Mouse (Mus musculus) Patski (cell line): Measurements from ENCODE around the gene Sars. TPM values are rescaled to one million over a fixed set of nuclear protein-coding genes. Genes with fewer than 3 reads are reported as not detected.
A peak's percentile ranks its signal among the peaks of the same experiment; 100 is the strongest.

Experiments used
- ATAC-seq: fragments of 100-300 bp; one replicate; pipeline ENCODE4 v1.8.0; 2021
- CTCF ChIA-PET: fragments of 350-600 bp; sonication (Branson Sonifier 250); formaldehyde crosslinking; loops from one replicate; lab custom pipeline; 2022; ENCODE audit warnings: inconsistent platforms; lab: Charles Lee
- POLR2A ChIA-PET: fragments of 350-600 bp; sonication (Branson Sonifier 250); formaldehyde crosslinking; loops from one replicate; lab custom pipeline; 2022; ENCODE audit warnings: antibody characterized with exemption, inconsistent platforms; lab: Charles Lee
- DNase-seq: peaks from one replicate; pipeline ENCODE4 v3.0.0-alpha.2; 2011; ENCODE audit warnings: low read depth, low spot score
- H3K27me3 ChIP-seq: fragments of 371-371 bp; one replicate; pipeline ENCODE4 v1.5.1; 2021
- CTCF ChIP-seq: fragments of 100-300 bp; IDR thresholded peaks from one replicate; pipeline ENCODE4 v1.5.1; 2021
- in situ Hi-C: fragments of 300-500 bp; cut with MboI; formaldehyde crosslinking; loops from 3 replicates; pipeline ENCODE4 v1.11.1; 2018; ENCODE audit warnings: low pct_unique_long_range_greater_than_20kb, mixed read lengths
- polyA plus RNA-seq: library from polyadenylated mRNA; unstranded; gene quantifications from one replicate; pipeline ENCODE4 v1.2.3, GENCODE M21; 2021

Sars gene
- polyA plus RNA-seq, 1 experiment from 2014 or later, result 536 TPM

GRCm38 (mm10) chr3:108413634-108414360 is 31.2 kb downstream of the Sars start:
- in situ Hi-C loops, result no loop called here
- no peak for TF ChIP-seq CTCF
- DNase-seq (no peak), ATAC-seq (no peak)
- H3K27me3 ChIP-seq, result no peaks in the 10 kb centered on the region
- POLR2A ChIA-PET, result interaction anchor here (1.0 to 7.3 kb wide), 3 partner anchors 10 to 30 kb away, joined by 3 to 61 read pairs (median 10); partner anchors contain the start of gene Sars
- CTCF ChIA-PET, result interaction anchor here (1.0 kb wide), 1 partner anchor 12 kb away, joined by 3 read pairs; no protein-coding TSS in a partner anchor

DNA sequence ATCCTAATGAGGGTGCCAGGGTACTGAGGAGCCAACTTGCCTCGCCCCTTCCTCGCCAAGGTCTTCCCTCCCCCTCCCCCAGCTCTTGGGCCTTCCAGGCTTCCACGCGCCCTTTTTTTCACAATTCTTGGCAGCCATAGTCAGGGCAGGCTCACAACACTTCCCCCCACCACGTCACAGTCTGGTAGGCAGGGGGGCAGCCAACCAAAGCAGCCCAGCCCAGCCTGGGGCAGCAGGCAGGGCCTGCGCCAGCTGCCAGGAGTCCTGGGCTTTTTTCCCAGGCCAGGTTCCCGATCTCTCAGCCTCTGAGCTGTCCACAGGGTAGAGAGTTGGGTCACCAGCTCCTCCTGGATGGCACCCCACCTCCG is 33.3 kb downstream of the Sars start:
- no peaks in the 10 kb centered on the region for H3K27me3 ChIP-seq
- peak; percentile 99 for DNase-seq
- in situ Hi-C loops, result no loop called here
- ChIA-PET CTCF (interaction anchor here (1.1 to 3.2 kb wide), 10 partner anchors 10 to 247 kb away, joined by 3 to 23 read pairs (median 6); partner anchors contain the start of genes Sars and Tmem167b), POLR2A (interaction anchor here (1.0 to 7.3 kb wide), 6 partner anchors 9 to 33 kb away, joined by 3 to 61 read pairs (median 8); partner anchors contain the start of gene Sars)
- ATAC-seq, result peak; percentile 47
- no peak for TF ChIP-seq CTCF

- CTCF ChIA-PET, result interaction anchor here (0.6 to 3.2 kb wide), 12 partner anchors 9 to 247 kb away, joined by 3 to 23 read pairs (median 4); partner anchors contain the start of genes Sars and Tmem167b
- POLR2A ChIA-PET, result interaction anchor here (1.0 to 7.3 kb wide), 6 partner anchors 8 to 70 kb away, joined by 3 to 61 read pairs (median 5); partner anchors contain the start of gene Sars
- no peaks in the 10 kb centered on the region for H3K27me3 ChIP-seq
- in situ Hi-C loops, result no loop called here
- ATAC-seq (peak; percentile 46), DNase-seq (peak; percentile 81)
- no peak for TF ChIP-seq CTCF
Measured at GRCm38 (mm10) chr3:108411026-108411753, 33.8 kb downstream of the Sars start.

DNA sequence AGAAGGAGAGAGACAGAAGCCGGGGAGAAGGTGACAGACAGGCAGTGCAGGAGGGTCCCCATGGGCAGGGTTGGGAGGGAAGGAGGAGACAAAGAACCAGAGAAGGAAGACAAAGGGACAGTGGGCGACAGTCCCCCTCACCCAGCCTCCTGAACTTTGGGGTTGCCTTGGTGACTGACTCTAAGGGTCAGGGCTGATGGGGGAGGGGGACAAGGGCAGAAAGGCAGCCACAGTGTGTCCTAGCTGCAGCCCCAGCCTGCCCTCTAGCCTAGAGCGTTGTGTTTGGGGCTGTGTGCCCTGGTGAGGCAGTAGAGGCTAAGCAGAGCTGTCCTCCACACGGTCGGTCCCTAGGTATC is 34.7 kb downstream of the Sars start:
- in situ Hi-C loops, result no loop called here
- DNase-seq, result no peak
- no peaks in the 10 kb centered on the region for H3K27me3 ChIP-seq
- ATAC-seq, result no peak
- ChIA-PET POLR2A (interaction anchor here (1.2 to 7.3 kb wide), 3 partner anchors 14 to 71 kb away, joined by 3 to 61 read pairs (median 14); partner anchors contain the start of gene Sars), CTCF (interaction anchor here (1.2 to 3.2 kb wide), 6 partner anchors 9 to 52 kb away, joined by 3 to 23 read pairs (median 8); partner anchors contain the start of gene Sars)
- TF ChIP-seq CTCF, result no peak

- in situ Hi-C loops, result no loop called here
- CTCF ChIA-PET, result interaction anchor here (1.2 to 3.2 kb wide), 6 partner anchors 8 to 52 kb away, joined by 3 to 23 read pairs (median 8); partner anchors contain the start of gene Sars
- no peak for TF ChIP-seq CTCF
- H3K27me3 ChIP-seq, result no peaks in the 10 kb centered on the region
- POLR2A ChIA-PET, result interaction anchor here (1.2 to 7.3 kb wide), 3 partner anchors 14 to 71 kb away, joined by 3 to 61 read pairs (median 14); partner anchors contain the start of gene Sars
- ATAC-seq (no peak), DNase-seq (no peak)
Measured at GRCm38 (mm10) chr3:108409656-108410358, 35.2 kb downstream of the Sars start.

DNA sequence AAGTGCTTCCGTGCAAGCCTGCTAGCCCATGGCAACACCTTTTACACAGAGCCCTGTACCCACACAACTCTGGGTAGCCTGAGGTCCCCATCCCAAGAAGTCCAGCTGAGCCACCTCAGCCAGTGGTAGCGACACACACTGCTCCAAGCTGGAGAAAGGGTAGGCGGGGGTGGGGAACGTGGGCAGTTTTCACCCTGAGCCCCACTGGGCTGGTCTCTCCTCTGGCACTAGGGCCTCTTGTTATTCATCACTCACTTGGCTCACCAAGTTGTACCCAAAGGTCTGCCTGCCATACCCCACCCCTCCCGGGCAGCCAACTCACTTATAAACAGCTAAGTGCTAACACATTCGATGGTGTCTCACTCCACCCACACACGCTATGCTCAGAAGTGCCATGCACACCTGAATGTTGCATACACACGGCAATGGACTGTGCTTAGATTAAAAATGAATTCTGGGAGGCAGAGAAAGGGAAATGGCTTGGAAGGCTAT is 36.4 kb downstream of the Sars start:
- ATAC-seq (no peak), DNase-seq (no peak)
- no peak for TF ChIP-seq CTCF
- in situ Hi-C loops, result no loop called here
- ChIA-PET CTCF (no interaction called here), POLR2A (interaction anchor here (1.5 kb wide), 1 partner anchor 17 kb away, joined by 4 read pairs; no protein-coding TSS in a partner anchor)
- H3K27me3 ChIP-seq, result no peaks in the 10 kb centered on the region

- in situ Hi-C loops, result no loop called here
- DNase-seq (no peak), ATAC-seq (no peak)
- CTCF ChIA-PET, result no interaction called here
- TF ChIP-seq CTCF, result no peak
- POLR2A ChIA-PET, result no interaction called here
- no peaks in the 10 kb centered on the region for H3K27me3 ChIP-seq
Measured at GRCm38 (mm10) chr3:108406306-108406885, 38.6 kb downstream of the Sars start.

DNA sequence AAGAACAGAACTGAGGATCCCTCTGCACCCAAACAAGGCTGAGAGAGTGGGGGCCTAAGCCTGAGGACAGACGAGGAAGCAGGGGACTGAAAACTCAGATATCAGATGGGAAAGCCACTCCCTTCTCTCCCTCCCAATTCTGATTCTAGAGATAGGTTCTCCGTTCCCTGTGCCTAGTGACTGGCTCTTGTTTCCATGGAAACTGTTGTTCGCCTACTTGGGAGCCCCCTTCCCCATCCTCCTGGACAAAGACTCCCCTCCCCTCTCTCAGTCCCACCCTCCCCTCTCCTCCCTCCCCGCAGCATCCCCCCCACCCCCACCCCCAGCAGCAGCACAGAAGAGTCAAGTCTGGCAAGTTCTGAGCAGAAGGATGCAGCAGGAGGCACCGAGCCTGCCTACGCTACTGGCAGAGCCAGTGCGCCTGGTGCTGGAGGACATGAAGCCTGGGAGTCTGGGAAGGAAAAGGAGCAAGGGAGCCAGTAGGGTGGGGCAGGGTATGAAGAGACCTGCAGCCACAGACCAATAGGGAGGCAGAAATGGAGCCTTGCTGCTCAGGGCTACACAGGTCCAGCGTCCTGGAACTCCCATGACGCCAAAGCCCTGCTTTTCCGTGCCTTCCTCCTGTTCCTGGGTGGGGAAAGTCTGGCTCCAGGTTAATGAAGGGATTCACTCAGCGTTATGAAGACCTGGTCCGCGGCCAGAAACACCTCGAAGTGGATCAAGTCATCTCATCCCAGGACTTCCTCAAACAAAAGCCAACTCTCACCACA is 39.3 kb downstream of the Sars start:
- in situ Hi-C loops, result no loop called here
- ChIA-PET POLR2A (no interaction called here), CTCF (no interaction called here)
- TF ChIP-seq CTCF, result no peak
- ATAC-seq (no peak), DNase-seq (no peak)
- no peaks in the 10 kb centered on the region for H3K27me3 ChIP-seq

DNA sequence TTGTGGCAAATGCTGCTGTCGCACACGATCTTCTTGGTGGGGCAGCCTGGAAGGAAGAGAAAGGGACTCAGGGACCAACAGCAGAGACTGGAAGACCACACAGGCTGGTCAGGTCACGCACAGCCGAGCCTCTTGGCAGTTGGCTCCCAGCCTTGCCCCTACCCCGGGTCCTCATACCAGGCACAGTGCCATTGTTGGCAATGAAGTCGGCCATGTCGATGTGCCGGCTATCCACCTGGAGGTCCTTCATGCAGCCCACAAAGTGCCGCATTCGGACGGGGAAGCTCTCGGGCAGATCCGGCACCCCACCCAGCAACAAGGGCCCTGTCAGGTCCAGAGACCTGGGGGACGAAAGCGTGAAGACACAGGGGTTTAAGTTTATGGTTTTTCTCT is 42.5 kb downstream of the Sars start:
- POLR2A ChIA-PET, result interaction anchor here (0.5 to 5.6 kb wide), 6 partner anchors 9 to 161 kb away, joined by 3 to 27 read pairs (median 6); partner anchors contain the start of gene Sars
- H3K27me3 ChIP-seq, result no peaks in the 10 kb centered on the region
- no peak for DNase-seq
- peak; percentile 1 for ATAC-seq
- CTCF ChIA-PET, result interaction anchor here (1.2 to 5.7 kb wide), 14 partner anchors 9 to 221 kb away, joined by 3 to 37 read pairs (median 6); partner anchors contain the start of genes Sars and Taf13
- TF ChIP-seq CTCF, result no peak
- in situ Hi-C loops, result loop anchor here (5.0 kb wide), 1 partner anchor 160 kb away; the partner anchor contains the start of gene Tmem167b
